Comparison of ENCODE assay signal across 20 mouse cellular contexts in the genomic region with DNA sequence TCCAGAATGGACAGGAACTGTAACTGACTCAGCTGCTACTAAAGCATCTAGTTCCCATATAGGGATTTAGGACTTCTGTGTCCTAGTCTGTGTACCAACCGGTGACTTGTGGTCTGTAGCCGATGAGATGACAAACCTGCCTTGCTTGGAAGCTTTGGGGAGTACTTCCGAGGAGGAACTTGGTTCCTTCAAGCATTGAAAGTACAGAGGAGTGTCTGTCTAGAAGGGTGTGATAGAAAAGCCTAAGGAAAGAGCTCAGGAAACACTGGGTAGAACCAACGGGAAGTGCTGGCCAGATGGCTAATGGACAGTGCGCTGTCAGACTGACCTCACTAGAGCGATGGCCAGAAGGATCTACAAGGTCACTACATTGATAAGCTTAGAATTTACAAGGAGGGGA.
DNase-seq lines count a peak whose midpoint lies in the region; ATAC-seq lines count a peak whose summit lies in the region.
"Had no signal": no experiment of that assay in that cellular context is flagged by ENCODE, and none has a peak within 500 bp of the region (broad histone marks: within the 10 kb centered on the region; RNA-seq: fewer than 3 reads in every experiment).

No protein-coding gene starts in this region.

- peak; percentile 6 for DNase-seq in adrenal gland, adult 2 months
- no peak for DNase-seq in adrenal gland, postnatal 36 days
- DNase-seq in cerebellum, adult 9-11 months, result no peak
- peak; percentile 64 for DNase-seq in heart, adult 11 months
- no peak for DNase-seq in heart, postnatal 14 days
- DNase-seq: adrenal gland, adult 8-10 months; adrenal gland, postnatal 10 days; adrenal gland, postnatal 14 days; adrenal gland, postnatal 25 days; B cell, adult 2 months; cerebellum, adult 11 months; cerebellum, adult 11-12 months; cerebellum, adult 18-20 months; cerebellum, adult 2 months; cerebellum, adult 8-10 months; cerebellum, adult 9-10 months had no signal

- 0 out of 2 replicates have a peak, but pooled peaks have one; percentile 26 for ATAC-seq in cerebellum, adult (ENCODE audit: insufficient number of reproducible peaks, low FRiP score, low TSS enrichment)
- ATAC-seq: activated CD4-positive, CD25-positive, alpha-beta regulatory T cell, adult 4 months; CD4-positive, CD25-positive, alpha-beta regulatory T cell, adult 4 months; Patski had no signal

- intact Hi-C loops in heart, postnatal 14 days (cut with DNase I), result no loop called here

Comparison
In these comparisons a context has a peak if more than half of its experiments do, and no peak if none do; other contexts are left out.
1. DNase-seq: peak in adrenal gland, adult 2 months (single experiment) and heart, adult 11 months (single experiment); none in adrenal gland, postnatal 36 days (0 of 2), cerebellum, adult 9-11 months (single experiment) and heart, postnatal 14 days (0 of 2).